Mouse (Mus musculus) embryonic fibroblast, embryonic 13.5 days (primary cell): Measurements from ENCODE around the gene Creg1. TPM values are rescaled to one million over a fixed set of nuclear protein-coding genes. Genes with fewer than 3 reads are reported as not detected.

Experiments used
- H3K27ac ChIP-seq: 2 replicates; pipeline ENCODE4 v1.5.1; 2012; ENCODE audit warnings: low read length, control low read depth, inconsistent platforms; ENCODE audit not compliant: insufficient read depth
- H3K4me1 ChIP-seq: 2 replicates; pipeline ENCODE4 v1.6.1; 2011; ENCODE audit warnings: low read length; ENCODE audit not compliant: control insufficient read depth, insufficient read depth
- H3K4me3 ChIP-seq: 2 replicates; pipeline ENCODE4 v1.5.1; 2011; ENCODE audit warnings: mild to moderate bottlenecking, control low read depth, low read length; ENCODE audit not compliant: insufficient read depth
- CTCF ChIP-seq: IDR thresholded peaks from 2 replicates; pipeline ENCODE4 v1.5.1; 2011; ENCODE audit warnings: mild to moderate bottlenecking, control low read depth, low read length, moderate library complexity, borderline replicate concordance; ENCODE audit not compliant: insufficient read depth
- POLR2A ChIP-seq: IDR thresholded peaks from 2 replicates; pipeline ENCODE4 v1.6.1; 2011; ENCODE audit warnings: low read depth, mild to moderate bottlenecking, control low read depth, low read length, moderate library complexity
- polyA plus RNA-seq: library from polyadenylated mRNA; stranded (reverse); fragments of >200 nt; gene quantifications from 2 replicates; pipeline ENCODE4 v1.2.4, GENCODE M21; 2011; ENCODE audit warnings: low read depth; ENCODE audit not compliant: missing spikeins, insufficient read length

Gene Creg1
- polyA plus RNA-seq, 1 experiment: 37.5 TPM

DNA sequence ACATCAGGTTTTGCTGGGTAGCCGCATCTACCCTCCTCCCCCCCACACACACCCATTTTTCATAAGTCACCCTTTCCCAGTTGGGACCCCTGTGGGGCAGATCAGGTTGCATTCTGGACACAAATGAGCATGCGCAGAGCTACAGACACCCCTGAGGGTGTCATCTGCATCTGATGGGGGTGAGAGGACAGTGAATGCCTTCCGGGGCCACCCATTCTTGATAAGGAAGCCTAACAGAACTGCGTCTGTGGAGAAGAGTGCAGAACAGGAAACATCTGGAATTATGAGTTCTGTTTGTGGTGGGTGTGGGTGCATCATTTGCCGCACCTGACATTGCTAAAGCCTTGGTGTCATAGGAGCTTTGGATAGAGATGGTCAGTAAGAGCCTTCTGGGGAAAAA lies 47.6 kb downstream of the Creg1 start:
- no peak for TF ChIP-seq CTCF
- TF ChIP-seq POLR2A: no peak
- Histone ChIP-seq H3K4me3 (no peak overlapping the region), H3K27ac (no peak overlapping the region), H3K4me1 (peaks cover 3% of the 10 kb centered on the region; the same call in 1 of the 2 replicates)

DNA sequence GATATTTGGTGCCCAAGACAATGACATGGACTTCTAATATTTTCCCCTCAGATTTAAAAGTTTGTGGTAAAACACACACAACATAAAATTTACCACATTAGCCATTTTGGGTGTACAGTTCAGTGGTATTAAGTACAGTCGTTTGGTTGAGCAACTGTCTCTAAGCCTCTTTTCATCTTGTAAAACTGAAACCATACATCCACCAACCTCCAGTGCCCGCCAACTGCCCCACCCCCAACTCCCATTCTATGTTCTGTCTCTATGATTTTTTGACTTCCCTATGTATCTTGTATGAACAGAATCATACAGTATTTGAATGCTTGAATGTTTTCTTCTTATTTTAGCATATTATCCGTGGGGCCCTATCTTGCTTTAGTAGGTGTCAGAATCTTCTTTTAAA lies 49.2 kb downstream of the Creg1 start:
- Histone ChIP-seq H3K4me1 (peaks cover 3% of the 10 kb centered on the region; the same call in 1 of the 2 replicates), H3K27ac (no peak overlapping the region), H3K4me3 (no peak overlapping the region)
- TF ChIP-seq POLR2A (no peak), CTCF (no peak)

DNA sequence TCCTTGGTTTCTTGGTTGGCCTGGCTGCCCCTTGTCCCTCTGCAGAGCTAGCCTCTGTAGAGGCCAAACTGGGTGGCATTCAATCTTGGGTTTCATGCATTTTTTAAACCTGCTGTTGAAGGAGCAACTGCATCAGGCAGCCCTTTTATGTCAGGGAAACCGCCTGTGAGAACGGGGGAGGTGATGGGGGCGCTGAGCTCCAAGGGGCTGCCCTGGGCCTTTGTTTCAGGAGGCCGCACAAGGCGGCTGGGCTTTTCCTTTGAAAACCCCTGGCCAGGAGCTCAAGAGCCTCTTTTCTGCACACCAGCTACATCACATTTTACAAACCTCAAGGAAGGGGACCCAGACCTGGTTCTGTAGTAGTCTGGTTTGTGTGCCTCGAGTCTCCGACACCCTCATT lies 50.6 kb downstream of the Creg1 start:
- Histone ChIP-seq H3K27ac (no peak overlapping the region), H3K4me3 (no peak overlapping the region), H3K4me1 (peaks cover 3% of the 10 kb centered on the region; the same call in 1 of the 2 replicates)
- TF ChIP-seq POLR2A: no peak
- TF ChIP-seq CTCF: no peak

- H3K27ac ChIP-seq: no peak overlapping the region
- H3K4me1 ChIP-seq: peaks cover 3% of the 10 kb centered on the region; the same call in 1 of the 2 replicates
- H3K4me3 ChIP-seq: no peak overlapping the region
- TF ChIP-seq CTCF: no peak
- TF ChIP-seq POLR2A: no peak
Measured at GRCm38 (mm10) chr1:165814521-165815278, 51.2 kb downstream of the Creg1 start.

GRCm38 (mm10) chr1:165816391-165816790 lies 52.8 kb downstream of the Creg1 start:
- no peak for TF ChIP-seq CTCF
- no peak for TF ChIP-seq POLR2A
- Histone ChIP-seq H3K4me1 (peaks cover 3% of the 10 kb centered on the region; the same call in 1 of the 2 replicates), H3K4me3 (no peak overlapping the region), H3K27ac (no peak overlapping the region)

DNA sequence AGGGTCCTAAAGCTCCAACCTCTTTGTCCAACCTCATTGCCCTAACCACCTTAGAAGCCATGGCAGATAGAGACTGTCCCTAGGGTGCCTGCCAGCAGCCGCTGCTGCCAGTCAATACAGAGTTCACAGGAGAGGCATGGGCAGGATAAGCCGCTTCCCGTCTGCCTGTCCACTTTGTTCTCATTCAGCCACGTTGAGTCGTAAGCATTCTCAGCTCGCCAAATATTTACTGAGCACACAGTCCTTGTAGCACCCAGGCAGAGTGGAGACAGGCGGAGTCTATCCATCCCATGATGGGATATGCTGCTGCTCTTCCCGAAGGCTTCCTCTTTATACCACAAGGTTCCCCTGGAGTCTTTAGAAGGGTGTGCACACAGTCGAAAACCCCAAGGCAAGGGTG lies 53.7 kb downstream of the Creg1 start:
- Histone ChIP-seq H3K4me1 (peaks cover 3% of the 10 kb centered on the region; the same call in 1 of the 2 replicates), H3K27ac (no peak overlapping the region), H3K4me3 (no peak overlapping the region)
- TF ChIP-seq POLR2A (no peak), CTCF (no peak)

DNA sequence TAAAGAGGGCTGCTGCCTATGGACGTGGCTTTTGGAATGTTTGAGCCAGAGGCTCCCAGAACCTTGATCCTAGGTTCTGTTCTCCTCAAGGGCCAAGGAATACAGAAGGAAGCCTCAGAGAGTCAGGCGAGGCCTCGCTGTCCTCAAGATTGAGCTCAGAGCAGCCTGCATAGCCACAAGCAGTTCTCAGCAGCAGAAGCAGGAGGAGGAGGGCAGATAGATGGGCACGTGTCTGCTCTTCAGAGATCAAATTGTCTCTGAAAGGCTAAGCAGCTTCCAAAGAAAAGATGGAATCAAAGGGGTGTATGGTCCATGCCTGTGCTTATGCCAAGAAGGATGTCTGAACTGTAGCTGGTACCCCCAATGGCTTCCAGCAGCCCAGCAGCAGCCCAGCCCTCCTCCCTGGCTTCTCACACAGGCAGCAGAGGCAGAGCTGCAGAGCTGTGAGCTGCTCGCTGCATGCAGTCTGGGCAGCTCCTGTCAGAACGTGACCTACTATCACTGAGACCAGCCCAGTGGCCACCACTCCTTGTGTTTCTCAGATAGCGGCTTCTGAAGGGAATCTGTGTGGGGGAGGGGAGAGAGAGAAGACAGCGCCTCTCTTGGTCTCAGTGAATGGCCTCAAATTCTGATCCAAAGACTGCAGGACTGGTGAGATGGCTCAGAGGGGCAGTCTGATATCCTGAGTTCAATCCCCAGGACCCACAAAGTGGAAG lies 54.8 kb downstream of the Creg1 start:
- TF ChIP-seq CTCF: no peak
- no peak for TF ChIP-seq POLR2A
- H3K27ac ChIP-seq: no peak overlapping the region
- peaks cover 3% of the 10 kb centered on the region; the same call in 1 of the 2 replicates for H3K4me1 ChIP-seq
- no peak overlapping the region for H3K4me3 ChIP-seq

DNA sequence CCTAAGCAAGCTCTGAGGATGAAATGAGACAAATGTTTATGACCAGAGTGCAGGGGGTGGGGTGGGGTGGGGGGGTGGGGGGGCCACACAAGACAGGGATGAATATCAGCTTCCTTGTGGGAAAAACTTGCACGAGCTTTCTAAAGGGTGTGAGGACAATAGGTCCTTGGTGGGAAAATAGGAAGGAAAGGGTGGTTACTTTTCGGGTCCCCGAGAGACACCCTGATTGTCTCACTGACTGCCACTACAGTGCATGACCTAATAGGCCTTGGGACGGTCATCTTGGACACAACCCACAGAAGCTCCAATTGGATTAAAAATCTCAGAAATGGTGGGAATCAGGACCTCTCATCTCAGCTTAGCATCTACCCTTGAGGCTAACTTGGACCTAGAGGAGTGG lies 55.6 kb downstream of the Creg1 start:
- H3K4me1 ChIP-seq: peaks cover 3% of the 10 kb centered on the region; the same call in 1 of the 2 replicates
- no peak overlapping the region for H3K27ac ChIP-seq
- no peak for TF ChIP-seq CTCF
- TF ChIP-seq POLR2A: no peak
- H3K4me3 ChIP-seq: no peak overlapping the region

DNA sequence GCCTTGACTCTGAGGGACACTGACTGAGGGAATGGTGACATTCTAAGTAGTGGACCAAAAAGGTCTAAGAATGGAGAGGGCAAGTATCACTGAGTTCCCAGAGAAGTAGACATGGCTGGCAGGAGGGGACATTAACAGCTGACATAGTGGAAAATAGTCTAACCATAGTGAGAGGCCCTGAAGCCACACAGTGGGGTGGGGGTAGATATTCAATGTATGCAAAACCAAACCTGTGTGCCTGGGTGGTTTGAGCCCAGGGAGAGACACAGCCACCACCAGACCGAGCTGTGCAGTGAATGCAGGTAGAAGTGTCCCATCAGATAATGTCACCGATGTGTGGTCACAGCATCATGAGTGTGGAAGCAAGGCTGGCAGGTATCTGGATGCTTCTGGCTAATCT lies 58.5 kb downstream of the Creg1 start:
- Histone ChIP-seq H3K27ac (no peak overlapping the region), H3K4me1 (no peaks in the 10 kb centered on the region), H3K4me3 (no peak overlapping the region)
- TF ChIP-seq POLR2A (no peak), CTCF (no peak)

Other genes with a start within 250 kb of the Creg1 start
- gene Mpzl1, start 129.2 kb upstream of the Creg1 start, polyA plus RNA-seq: 65.4 and 89.6 TPM in 2 replicates
- gene Rcsd1, start 54.0 kb upstream of the Creg1 start, polyA plus RNA-seq: 1.5 and 2.3 TPM in 2 replicates
- not detected in 2 replicates for gene Cd247, start 24.9 kb downstream of the Creg1 start, polyA plus RNA-seq
- gene Pou2f1, start 238.9 kb downstream of the Creg1 start, polyA plus RNA-seq: 4.6 and 6.3 TPM in 2 replicates